ENCODE assay signal across 8 mouse cellular contexts in the genomic region with DNA sequence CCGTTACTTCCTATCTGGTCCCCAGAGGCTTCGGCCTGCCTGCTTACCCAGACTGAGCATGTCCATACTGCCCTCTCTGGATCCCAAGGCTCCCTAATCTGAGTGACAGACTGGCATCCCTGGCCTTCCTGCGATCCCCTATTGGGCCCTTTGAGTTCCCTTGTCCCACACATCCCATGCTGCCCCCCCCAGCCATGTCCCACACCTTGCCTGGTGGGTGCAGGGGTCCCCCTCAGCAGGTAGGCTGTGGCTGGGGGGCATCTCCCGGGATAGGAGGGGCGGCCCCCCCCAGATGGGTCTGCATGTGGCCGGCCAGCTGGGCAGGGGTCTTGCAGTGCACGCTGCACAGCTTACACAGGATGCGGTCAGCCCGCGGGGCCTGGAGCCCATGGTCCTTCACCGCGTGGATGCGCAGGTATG. TPM values are rescaled to one million over a fixed set of nuclear protein-coding genes. Genes with fewer than 3 reads are reported as not detected.
DNase-seq lines count a peak whose midpoint lies in the region; ATAC-seq and TF ChIP-seq lines count a peak whose summit lies in the region.

No protein-coding gene starts in this region.

- ATAC-seq in G1E (ENCODE audit: extremely low read depth, insufficient number of reproducible peaks, low FRiP score, poor library complexity, severe bottlenecking), result no peak
- ATAC-seq in forebrain, embryonic 11.5 days (replicated peaks; ENCODE audit: low FRiP score), result no peak
- no peak for ATAC-seq in limb, embryonic 11.5 days (ENCODE audit: insufficient number of reproducible peaks, low FRiP score, low TSS enrichment, low read depth)
- ATAC-seq in stomach, embryonic 16.5 days (ENCODE audit: insufficient read depth, low FRiP score), result no peak

- 73% methylated on average over 13 of the region's 13 CpGs for WGBS in heart, adult 2 months
- 82% methylated on average over 13 of the region's 13 CpGs for WGBS in forebrain, embryonic 11.5 days
- 89% methylated on average over 12 of the region's 13 CpGs for WGBS in limb, embryonic 11.5 days
- WGBS in stomach, embryonic 16.5 days, result 72% methylated on average over 13 of the region's 13 CpGs

- peak overlapping the region; percentile 4; the same call in 1 of the 2 replicates for H3K9ac ChIP-seq in heart, adult 2 months (ENCODE audit: low read depth, low read length)
- H3K9ac ChIP-seq in forebrain, embryonic 11.5 days (ENCODE audit: low read length), result peak overlapping the region; percentile 99
- peak overlapping the region; percentile 43 for H3K9ac ChIP-seq in limb, embryonic 11.5 days (ENCODE audit: low read length)
- H3K9ac ChIP-seq in stomach, embryonic 16.5 days (ENCODE audit: low read length), result peak overlapping the region; percentile 99

- no peak for TF ChIP-seq CTCF in heart, adult 2 months (IDR thresholded peaks at IDR 0.05)
- TF ChIP-seq CTCF in G1E (IDR thresholded peaks at IDR 0.05; ENCODE audit: low read depth, low read length), result no peak

- H3K79me2 ChIP-seq in heart, adult 2 months (replicated peaks; ENCODE audit: control insufficient read depth, insufficient read depth, low read length), result no peaks in the 10 kb centered on the region

- no peak for TF ChIP-seq EP300 in heart, adult 2 months (IDR thresholded peaks at IDR 0.05; ENCODE audit: insufficient read depth, low read depth, low read length)

- peak in 1 of 2 experiments; percentile 22 for DNase-seq in heart, adult 2 months
- no peak for DNase-seq in heart, adult 8-10 months (ENCODE audit: low spot score)
- DNase-seq in G1E (ENCODE audit: low spot score), result no peak
- no peak for DNase-seq in forebrain, embryonic 11.5 days (ENCODE audit: low spot score)
- DNase-seq in limb, embryonic 11.5 days (ENCODE audit: low spot score), result no peak
- no peak for DNase-seq in layer of hippocampus, adult 8-10 months (ENCODE audit: low spot score in 2 of 2)
- no peak for DNase-seq in lung, postnatal 25 days (ENCODE audit: low spot score)

- H3K27me3 ChIP-seq in heart, adult 2 months (ENCODE audit: control insufficient read depth, insufficient read depth, low read length), result no peaks in the 10 kb centered on the region
- H3K27me3 ChIP-seq in G1E (ENCODE audit: insufficient read depth, low read length), result no peaks in the 10 kb centered on the region
- H3K27me3 ChIP-seq in forebrain, embryonic 11.5 days (ENCODE audit: control insufficient read depth, insufficient read depth, low read length), result no peaks in the 10 kb centered on the region
- no peaks in the 10 kb centered on the region for H3K27me3 ChIP-seq in limb, embryonic 11.5 days (ENCODE audit: control insufficient read depth, insufficient read depth, low read length)
- no peaks in the 10 kb centered on the region for H3K27me3 ChIP-seq in stomach, embryonic 16.5 days (ENCODE audit: control insufficient read depth, insufficient read depth, low read length)

- no peaks in the 10 kb centered on the region for H3K9me3 ChIP-seq in G1E (replicated peaks)
- no peaks in the 10 kb centered on the region for H3K9me3 ChIP-seq in forebrain, embryonic 11.5 days (ENCODE audit: control insufficient read depth, low read length)
- H3K9me3 ChIP-seq in limb, embryonic 11.5 days (ENCODE audit: control insufficient read depth, low read length), result no peaks in the 10 kb centered on the region
- H3K9me3 ChIP-seq in stomach, embryonic 16.5 days (replicated peaks; ENCODE audit: control insufficient read depth, low read length), result no peaks in the 10 kb centered on the region

- H3K4me2 ChIP-seq in forebrain, embryonic 11.5 days (ENCODE audit: low read depth, low read length, severe bottlenecking), result peak overlapping the region; percentile 94
- H3K4me2 ChIP-seq in limb, embryonic 11.5 days (ENCODE audit: low read depth, severe bottlenecking), result peak overlapping the region; percentile 83
- peak overlapping the region; percentile 90 for H3K4me2 ChIP-seq in stomach, embryonic 16.5 days (ENCODE audit: low read depth, low read length)

- intact Hi-C loops in heart, adult 2 months (cut with DNase I), result no loop called here

- TF ChIP-seq POLR2A in heart, adult 2 months (IDR thresholded peaks at IDR 0.05; ENCODE audit: insufficient read depth, low read depth, low read length), result no peak

- H3K4me3 ChIP-seq in heart, adult 2 months, result no peak overlapping the region
- H3K4me3 ChIP-seq in G1E (ENCODE audit: low read depth, low read length), result peak overlapping the region; percentile 77
- H3K4me3 ChIP-seq in forebrain, embryonic 11.5 days (ENCODE audit: low read depth, low read length), result peak overlapping the region; percentile 82
- H3K4me3 ChIP-seq in limb, embryonic 11.5 days (ENCODE audit: low read depth, low read length), result peak overlapping the region; percentile 97
- H3K4me3 ChIP-seq in stomach, embryonic 16.5 days (replicated peaks; ENCODE audit: low read length), result peak overlapping the region; percentile 8; the same call in 1 of the 2 replicates

- H3K27ac ChIP-seq in heart, adult 2 months, result no peak overlapping the region
- peak overlapping the region; percentile 21; the same call in 1 of the 2 replicates for H3K27ac ChIP-seq in forebrain, embryonic 11.5 days (ENCODE audit: low read depth, low read length)
- H3K27ac ChIP-seq in limb, embryonic 11.5 days (replicated peaks; ENCODE audit: low read depth, low read length), result peak overlapping the region; percentile 26; the same call in 1 of the 2 replicates
- H3K27ac ChIP-seq in stomach, embryonic 16.5 days (ENCODE audit: low read length), result 0 out of 2 replicates have a peak overlapping the region, but pooled peaks have one; percentile 19

- peaks cover 3% of the 10 kb centered on the region; the same call in 1 of the 2 replicates for H3K36me3 ChIP-seq in heart, adult 2 months (ENCODE audit: control insufficient read depth, insufficient read depth, low read length)
- H3K36me3 ChIP-seq in G1E (replicated peaks), result peaks cover 77% of the 10 kb centered on the region
- peaks cover 8% of the 10 kb centered on the region; the same call in 1 of the 2 replicates for H3K36me3 ChIP-seq in forebrain, embryonic 11.5 days (ENCODE audit: control insufficient read depth, insufficient read depth, low read length)
- peaks cover 23% of the 10 kb centered on the region for H3K36me3 ChIP-seq in limb, embryonic 11.5 days (ENCODE audit: control insufficient read depth, insufficient read depth, low read length)
- H3K36me3 ChIP-seq in stomach, embryonic 16.5 days (ENCODE audit: control insufficient read depth, insufficient read depth, low read length), result peaks cover 7% of the 10 kb centered on the region; the same call in 1 of the 2 replicates

- peaks cover 10% of the 10 kb centered on the region for H3K4me1 ChIP-seq in heart, adult 2 months (ENCODE audit: control insufficient read depth, insufficient read depth, low read length)
- peaks cover 75% of the 10 kb centered on the region for H3K4me1 ChIP-seq in G1E (ENCODE audit: insufficient read depth, low read depth, low read length)
- peaks cover 38% of the 10 kb centered on the region for H3K4me1 ChIP-seq in forebrain, embryonic 11.5 days (replicated peaks; ENCODE audit: control insufficient read depth, insufficient read depth, low read length)
- peaks cover 55% of the 10 kb centered on the region for H3K4me1 ChIP-seq in limb, embryonic 11.5 days (ENCODE audit: control insufficient read depth, insufficient read depth, low read length)
- H3K4me1 ChIP-seq in stomach, embryonic 16.5 days (ENCODE audit: control insufficient read depth, insufficient read depth, low read length), result peaks cover 61% of the 10 kb centered on the region

RNA-seq across cellular contexts. Expression of gene Prrt2, which starts 2.3 kb away (rescaled TPM):
- under 1 TPM; 0.63 to 0.77 TPM for total RNA-seq in heart, adult 2 months (2021)
- 5.7 and 8.0 TPM in 2 replicates for polyA plus RNA-seq in heart, adult 2 months (2012; rRNA removed)
- total RNA-seq in heart, adult 8-10 months (2022), result 1 to 10 TPM in 1 of 4 experiments, under 1 TPM in 1, not detected in 2; 0.87 to 1.1 TPM
- total RNA-seq in G1E (2014; fragmentation: Nextera tagmentation) (6.4 and 13.6 TPM in 2 replicates), G1E (2017) (0.35 TPM in 1 of 2 replicates, not detected in the other)
- polyA plus RNA-seq in G1E (2012), result 1.5 and 2.0 TPM in 2 replicates
- 9.6 and 10.3 TPM in 2 replicates for polyA plus RNA-seq in forebrain, embryonic 11.5 days (2014; fragmentation: Nextera tagmentation; extraction: Ambion mirVana)
- 7.7 and 9.2 TPM in 2 replicates for polyA plus RNA-seq in limb, embryonic 11.5 days (2014; fragmentation: Nextera tagmentation; extraction: Ambion mirVana)
- 8.5 and 9.6 TPM in 2 replicates for polyA plus RNA-seq in stomach, embryonic 16.5 days (2015; fragmentation: Nextera tagmentation; extraction: Ambion mirVana)
- total RNA-seq in layer of hippocampus, adult 8-10 months (2022), result 100 to 1,000 TPM; 208 to 223 (median 215) TPM

RNA-seq across cellular contexts. Expression of gene Gm42742, which starts 2.4 kb away (rescaled TPM):
- total RNA-seq in heart, adult 2 months (2021), result 10 to 100 TPM; 15.9 to 25.8 TPM
- polyA plus RNA-seq in heart, adult 2 months (2012; rRNA removed), result 21.7 and 24.3 TPM in 2 replicates
- 10 to 100 TPM; 28.1 to 33.3 (median 31.4) TPM for total RNA-seq in heart, adult 8-10 months (2022)
- total RNA-seq in G1E (2014; fragmentation: Nextera tagmentation) (21.4 and 35.9 TPM in 2 replicates), G1E (2017) (0.93 and 9.2 TPM in 2 replicates)
- 128 and 159 TPM in 2 replicates for polyA plus RNA-seq in G1E (2012)
- 60.9 and 64.7 TPM in 2 replicates for polyA plus RNA-seq in forebrain, embryonic 11.5 days (2014; fragmentation: Nextera tagmentation; extraction: Ambion mirVana)
- 26.2 and 66.8 TPM in 2 replicates for polyA plus RNA-seq in limb, embryonic 11.5 days (2014; fragmentation: Nextera tagmentation; extraction: Ambion mirVana)
- 31.1 and 39.0 TPM in 2 replicates for polyA plus RNA-seq in stomach, embryonic 16.5 days (2015; fragmentation: Nextera tagmentation; extraction: Ambion mirVana)
- 10 to 100 TPM; 20.5 to 63.0 (median 52.5) TPM for total RNA-seq in layer of hippocampus, adult 8-10 months (2022)

RNA-seq across cellular contexts. Expression of gene Maz, which starts 3.6 kb away (rescaled TPM):
- 10 to 100 TPM; 56.5 to 59.8 TPM for total RNA-seq in heart, adult 2 months (2021)
- polyA plus RNA-seq in heart, adult 2 months (2012; rRNA removed), result 53.7 and 57.1 TPM in 2 replicates
- 10 to 100 TPM; 48.5 to 55.9 (median 54.8) TPM for total RNA-seq in heart, adult 8-10 months (2022)
- total RNA-seq in G1E (2014; fragmentation: Nextera tagmentation) (122 and 130 TPM in 2 replicates), G1E (2017) (81.3 and 113 TPM in 2 replicates)
- 641 and 824 TPM in 2 replicates for polyA plus RNA-seq in G1E (2012)
- polyA plus RNA-seq in forebrain, embryonic 11.5 days (2014; fragmentation: Nextera tagmentation; extraction: Ambion mirVana), result 106 and 132 TPM in 2 replicates
- 84.8 TPM in 2 replicates for polyA plus RNA-seq in limb, embryonic 11.5 days (2014; fragmentation: Nextera tagmentation; extraction: Ambion mirVana)
- polyA plus RNA-seq in stomach, embryonic 16.5 days (2015; fragmentation: Nextera tagmentation; extraction: Ambion mirVana), result 23.2 and 27.9 TPM in 2 replicates
- 100 to 1,000 TPM; 204 to 209 (median 206) TPM for total RNA-seq in layer of hippocampus, adult 8-10 months (2022)

RNA-seq across cellular contexts. Expression of gene Pagr1a, which starts 6.1 kb away (rescaled TPM):
- total RNA-seq in heart, adult 2 months (2021), result 10 to 100 TPM; 12.8 to 21.4 TPM
- polyA plus RNA-seq in heart, adult 2 months (2012; rRNA removed), result 3.6 and 4.3 TPM in 2 replicates
- total RNA-seq in heart, adult 8-10 months (2022), result 10 to 100 TPM in 2 of 4 experiments, 1 to 10 TPM in 2; 8.3 to 22.2 (median 10.5) TPM
- total RNA-seq in G1E (2014; fragmentation: Nextera tagmentation) (36.2 and 40.1 TPM in 2 replicates), G1E (2017) (46.5 and 51.2 TPM in 2 replicates)
- polyA plus RNA-seq in G1E (2012), result 30.4 and 56.1 TPM in 2 replicates
- polyA plus RNA-seq in forebrain, embryonic 11.5 days (2014; fragmentation: Nextera tagmentation; extraction: Ambion mirVana), result 60.5 and 72.4 TPM in 2 replicates
- 59.5 and 88.7 TPM in 2 replicates for polyA plus RNA-seq in limb, embryonic 11.5 days (2014; fragmentation: Nextera tagmentation; extraction: Ambion mirVana)
- 43.5 and 56.6 TPM in 2 replicates for polyA plus RNA-seq in stomach, embryonic 16.5 days (2015; fragmentation: Nextera tagmentation; extraction: Ambion mirVana)
- 10 to 100 TPM; 18.9 to 59.7 (median 27.8) TPM for total RNA-seq in layer of hippocampus, adult 8-10 months (2022)

RNA-seq across cellular contexts. Expression of gene Pagr1b, which starts 7.0 kb away (rescaled TPM):
- total RNA-seq in heart, adult 2 months (2021), result not detected
- polyA plus RNA-seq in heart, adult 2 months (2012; rRNA removed), result not detected in 2 replicates
- total RNA-seq in heart, adult 8-10 months (2022), result not detected
- total RNA-seq in G1E (2014; fragmentation: Nextera tagmentation), result not detected in 2 replicates
- 1.0 TPM in 1 of 2 replicates, not detected in the other for total RNA-seq in G1E (2017)
- polyA plus RNA-seq in G1E (2012), result 4.6 and 6.2 TPM in 2 replicates
- not detected in 2 replicates for polyA plus RNA-seq in forebrain, embryonic 11.5 days (2014; fragmentation: Nextera tagmentation; extraction: Ambion mirVana)
- polyA plus RNA-seq in limb, embryonic 11.5 days (2014; fragmentation: Nextera tagmentation; extraction: Ambion mirVana), result not detected in 2 replicates
- polyA plus RNA-seq in stomach, embryonic 16.5 days (2015; fragmentation: Nextera tagmentation; extraction: Ambion mirVana), result 0.36 TPM in 1 of 2 replicates, not detected in the other
- total RNA-seq in layer of hippocampus, adult 8-10 months (2022), result not detected

Comparison
In these comparisons a context has a peak if more than half of its experiments do, and no peak if none do; other contexts are left out.
1. H3K9ac ChIP-seq: peak in every context shown above with its lines; median percentile 99 in forebrain, embryonic 11.5 days; 99 in stomach, embryonic 16.5 days; 43 in limb, embryonic 11.5 days; 4 in heart, adult 2 months.